ENCODE assay signal across 9 mouse cellular contexts in genomic region chr6:136467837-136468236, GRCm38 (mm10). TPM values are rescaled to one million over a fixed set of nuclear protein-coding genes. Genes with fewer than 3 reads are reported as not detected.
DNase-seq lines count a peak whose midpoint lies in the region; ATAC-seq and TF ChIP-seq lines count a peak whose summit lies in the region.
"Had no signal": no experiment of that assay in that cellular context is flagged by ENCODE, and none has a peak within 500 bp of the region (broad histone marks: within the 10 kb centered on the region; RNA-seq: fewer than 3 reads in every experiment).

No protein-coding gene starts in this region.

- H3K4me1 ChIP-seq in bone marrow macrophage, adult 2 months (ENCODE audit: control insufficient read depth, insufficient read depth, low read length) = peaks cover 22% of the 10 kb centered on the region
- H3K4me1 ChIP-seq in heart, embryonic 14.5 days (ENCODE audit: control insufficient read depth in 2 of 2, insufficient read depth in 2 of 2, low read length in 2 of 2) = peaks cover 34 to 45% of the 10 kb centered on the region in 2 experiments
- H3K4me1 ChIP-seq in liver, embryonic 14.5 days (replicated peaks; ENCODE audit: control insufficient read depth in 2 of 2, insufficient read depth in 2 of 2, low read length in 1 of 2) = peaks cover 59 to 75% of the 10 kb centered on the region in 2 experiments

- no peak overlapping the region for H3K4me2 ChIP-seq in heart, embryonic 14.5 days (ENCODE audit: low read length)
- peak overlapping the region; percentile 61 for H3K4me2 ChIP-seq in liver, embryonic 14.5 days (ENCODE audit: low read depth)

- no peak for TF ChIP-seq CTCF in left cerebral cortex, adult 2 months (IDR thresholded peaks at IDR 0.05)
- no peak for TF ChIP-seq CTCF in bone marrow macrophage, adult 2 months (IDR thresholded peaks at IDR 0.05; ENCODE audit: low read depth, low read length)
- no peak for TF ChIP-seq CTCF in liver, embryonic 14.5 days (IDR thresholded peaks at IDR 0.05; ENCODE audit: low read depth)

- H3K4me3 ChIP-seq in left cerebral cortex, adult 2 months = no peak overlapping the region
- no peak overlapping the region for H3K4me3 ChIP-seq in bone marrow macrophage, adult 2 months (ENCODE audit: insufficient read depth, low read length)
- H3K4me3 ChIP-seq in heart, embryonic 14.5 days (ENCODE audit: control insufficient read depth in 1 of 2, insufficient read depth in 1 of 2, low read depth in 1 of 2, low read length in 2 of 2) = no peak overlapping the region
- H3K4me3 ChIP-seq in liver, embryonic 14.5 days (ENCODE audit: insufficient read depth in 1 of 2, low read depth in 2 of 2, low read length in 2 of 2) = peak overlapping the region in 1 of 2 experiments; percentile 16; a peak in 1 of 4 replicates

- WGBS in heart, embryonic 14.5 days = 38% methylated on average over 5 of the region's 5 CpGs
- 26% methylated on average over 5 of the region's 5 CpGs for WGBS in liver, embryonic 14.5 days (ENCODE audit: insufficient replicate concordance)

- H3K27me3 ChIP-seq in heart, embryonic 14.5 days (ENCODE audit: control insufficient read depth, insufficient read depth, low read length) = no peaks in the 10 kb centered on the region
- no peaks in the 10 kb centered on the region for H3K27me3 ChIP-seq in liver, embryonic 14.5 days (ENCODE audit: control insufficient read depth, insufficient read depth, low read length)

- no peak for DNase-seq in left cerebral cortex, adult 2 months (ENCODE audit: extremely low spot score in 1 of 2, low spot score in 2 of 2)
- no peak for DNase-seq in left cerebral cortex, postnatal 36 days (ENCODE audit: low spot score in 2 of 2)
- DNase-seq in liver, embryonic 14.5 days (ENCODE audit: low read depth in 3 of 3, low spot score in 3 of 3) = no peak
- DNase-seq in spleen, adult 18-20 months = no peak
- no peak for DNase-seq in cerebellum, adult 11 months
- no peak for DNase-seq in frontal cortex, adult 2 months (ENCODE audit: extremely low spot score in 1 of 2, low spot score in 1 of 2)

- H3K9me3 ChIP-seq in heart, embryonic 14.5 days (ENCODE audit: control insufficient read depth, low read length) = no peaks in the 10 kb centered on the region
- H3K9me3 ChIP-seq in liver, embryonic 14.5 days (ENCODE audit: control insufficient read depth, low read length) = no peaks in the 10 kb centered on the region

- H3K36me3 ChIP-seq in heart, embryonic 14.5 days (ENCODE audit: control insufficient read depth, insufficient read depth, low read length) = no peaks in the 10 kb centered on the region
- H3K36me3 ChIP-seq in liver, embryonic 14.5 days (replicated peaks; ENCODE audit: control insufficient read depth, insufficient read depth, low read depth) = no peaks in the 10 kb centered on the region

- no peak overlapping the region for H3K9ac ChIP-seq in heart, embryonic 14.5 days (ENCODE audit: low read length)
- peak overlapping the region; percentile 53 for H3K9ac ChIP-seq in liver, embryonic 14.5 days (replicated peaks)

- intact Hi-C loops in left cerebral cortex, adult 2 months (cut with DNase I) = loop anchor here (2.0 to 5.0 kb wide), 2 partner anchors 45 to 64 kb away; no protein-coding TSS in a partner anchor
- intact Hi-C loops in left cerebral cortex, postnatal 36 days (cut with DNase I) = loop anchor here (2.0 kb wide), 1 partner anchor 91 kb away; no protein-coding TSS in a partner anchor

- no peak for TF ChIP-seq POLR2A in bone marrow macrophage, adult 2 months (IDR thresholded peaks at IDR 0.05; ENCODE audit: borderline replicate concordance, low read depth, low read length)

- TF ChIP-seq EP300 in liver, embryonic 14.5 days (IDR thresholded peaks at IDR 0.05; ENCODE audit: low read depth) = no peak

- peak overlapping the region; percentile 44 for H3K27ac ChIP-seq in left cerebral cortex, adult 2 months
- peak overlapping the region; percentile 36 for H3K27ac ChIP-seq in bone marrow macrophage, adult 2 months (ENCODE audit: insufficient read depth, low read depth, low read length)
- peak overlapping the region; percentile 74 to 94 for H3K27ac ChIP-seq in heart, embryonic 14.5 days (replicated peaks in 1 of 2; ENCODE audit: control insufficient read depth in 1 of 2, insufficient read depth in 1 of 2, low read depth in 2 of 2, low read length in 2 of 2)
- H3K27ac ChIP-seq in liver, embryonic 14.5 days = peak overlapping the region; percentile 98

- ATAC-seq in heart, embryonic 14.5 days (ENCODE audit: insufficient number of reproducible peaks, insufficient read depth, low FRiP score, low read depth) = no peak
- no peak for ATAC-seq in liver, embryonic 14.5 days (ENCODE audit: insufficient read depth)

RNA-seq across cellular contexts. Expression of gene Atf7ip, which starts 38.1 kb away (rescaled TPM):
- total RNA-seq in left cerebral cortex, adult 2 months (2021) = 100 to 1,000 TPM; 119 to 122 TPM
- 100 to 1,000 TPM; 102 to 125 TPM for total RNA-seq in left cerebral cortex, postnatal 36 days (2021)
- 34.7 and 37.2 TPM in 2 replicates for polyA plus RNA-seq in bone marrow macrophage, adult 2 months (2012; ENCODE audit: insufficient read depth, insufficient read length, missing spikeins)
- 40.8 and 47.0 TPM in 2 replicates for polyA plus RNA-seq in heart, embryonic 14.5 days (2014; fragmentation: Nextera tagmentation; extraction: Ambion mirVana)
- 5.8 and 7.2 TPM in 2 replicates for polyA plus RNA-seq in liver, embryonic 14.5 days (2012; rRNA removed)
- polyA plus RNA-seq in liver, embryonic 14.5 days (2014; fragmentation: Nextera tagmentation; extraction: Ambion mirVana) = 14.2 TPM in 2 replicates
- polyA plus RNA-seq in frontal cortex, adult 2 months (2012; rRNA removed) = 42.8 and 49.5 TPM in 2 replicates

RNA-seq across cellular contexts. Expression of gene E330021D16Rik, which starts 52.5 kb away (rescaled TPM):
- total RNA-seq in left cerebral cortex, adult 2 months (2021) = not detected
- not detected for total RNA-seq in left cerebral cortex, postnatal 36 days (2021)
- not detected in 2 replicates for polyA plus RNA-seq in bone marrow macrophage, adult 2 months (2012; ENCODE audit: insufficient read depth, insufficient read length, missing spikeins)
- not detected in 2 replicates for polyA plus RNA-seq in heart, embryonic 14.5 days (2014; fragmentation: Nextera tagmentation; extraction: Ambion mirVana)
- polyA plus RNA-seq in liver, embryonic 14.5 days (2012; rRNA removed) = 0.08 and 0.09 TPM in 2 replicates
- polyA plus RNA-seq in liver, embryonic 14.5 days (2014; fragmentation: Nextera tagmentation; extraction: Ambion mirVana) = 0.19 and 0.34 TPM in 2 replicates
- not detected in 2 replicates for polyA plus RNA-seq in frontal cortex, adult 2 months (2012; rRNA removed)
- total RNA-seq: adrenal gland, adult 18-20 months had no signal

Comparison
In these comparisons a context has a peak if more than half of its experiments do, and no peak if none do; other contexts are left out.
1. H3K27ac ChIP-seq: peak in every context shown above with its lines; median percentile 98 in liver, embryonic 14.5 days; 84 in heart, embryonic 14.5 days; 44 in left cerebral cortex, adult 2 months; 36 in bone marrow macrophage, adult 2 months.